Mouse (Mus musculus) small intestine, adult 2 months (tissue): ENCODE measurements around the gene Slc37a1.

Experiments used
- CTCF ChIP-seq: fragments of 200-500 bp; IDR thresholded peaks from 2 replicates; pipeline ENCODE4 v1.5.1; 2012; ENCODE audit warnings: low read depth, mild to moderate bottlenecking, control low read depth, inconsistent platforms, low read length, moderate library complexity, mixed read lengths; ENCODE audit not compliant: insufficient replicate concordance, insufficient read length; ENCODE audit errors: extremely low read depth
- POLR2A ChIP-seq: fragments of 200-500 bp; IDR thresholded peaks from 2 replicates; pipeline ENCODE4 v1.6.1; 2012; ENCODE audit warnings: low read depth, mild to moderate bottlenecking, control low read depth, inconsistent platforms, low read length, moderate library complexity

DNA sequence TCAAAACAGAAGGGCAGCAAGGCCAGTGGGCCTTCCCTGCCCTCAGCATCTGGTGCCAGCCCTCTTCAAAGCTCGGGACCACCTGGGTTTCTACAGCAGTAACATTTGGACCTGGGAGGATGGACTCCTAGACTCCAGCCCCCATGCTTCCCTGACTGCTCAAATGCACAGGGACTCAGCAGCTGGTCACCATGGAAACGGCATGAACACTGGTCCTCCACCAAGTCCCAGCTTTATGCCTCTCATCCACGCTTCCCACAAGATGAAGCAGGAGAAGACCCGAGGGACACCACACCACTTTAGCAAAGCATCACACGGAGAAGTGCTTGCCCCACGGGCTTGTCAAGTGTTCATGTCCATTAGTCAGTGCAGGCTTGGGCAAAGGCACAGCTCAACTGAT lies 55.6 kb downstream of the Slc37a1 start:
- TF ChIP-seq CTCF (no peak), POLR2A (no peak)
